Mouse (Mus musculus): ENCODE data around the gene Mgat4a. TPM values are rescaled to one million over a fixed set of nuclear protein-coding genes. Genes with fewer than 3 reads are reported as not detected.

Mgat4a gene
- polyA plus RNA-seq, 1 experiment: 16.6 TPM

DNA sequence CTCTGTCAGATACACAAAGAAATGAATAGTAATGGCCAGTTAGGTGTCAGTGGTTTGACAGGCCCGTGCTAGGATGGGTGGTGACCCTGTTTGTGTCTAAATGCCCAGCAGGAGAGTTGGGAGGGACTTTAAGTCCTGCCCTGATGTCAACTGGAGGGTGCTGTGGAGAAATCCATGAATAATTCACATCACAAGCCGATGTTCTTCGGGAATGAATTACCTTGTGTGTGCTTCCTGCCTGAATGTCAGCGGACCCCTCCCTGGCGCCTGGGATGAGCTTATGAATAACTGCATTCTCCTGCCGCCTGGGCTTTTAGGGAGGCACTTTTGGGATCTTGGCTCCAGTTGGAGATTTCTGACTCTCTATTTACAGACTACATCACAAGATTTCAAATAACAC lies 24.6 kb upstream of the Mgat4a start:
- no peaks in the 10 kb centered on the region for H3K4me1 ChIP-seq (ENCODE audit: control insufficient read depth, insufficient read depth, low read length)
- TF ChIP-seq POLR2A (IDR thresholded peaks at IDR 0.05; ENCODE audit: extremely low read depth, insufficient read depth, low read length) (no peak), CTCF (IDR thresholded peaks at IDR 0.05; ENCODE audit: extremely low read depth, insufficient read depth, low read length) (no peak)

DNA sequence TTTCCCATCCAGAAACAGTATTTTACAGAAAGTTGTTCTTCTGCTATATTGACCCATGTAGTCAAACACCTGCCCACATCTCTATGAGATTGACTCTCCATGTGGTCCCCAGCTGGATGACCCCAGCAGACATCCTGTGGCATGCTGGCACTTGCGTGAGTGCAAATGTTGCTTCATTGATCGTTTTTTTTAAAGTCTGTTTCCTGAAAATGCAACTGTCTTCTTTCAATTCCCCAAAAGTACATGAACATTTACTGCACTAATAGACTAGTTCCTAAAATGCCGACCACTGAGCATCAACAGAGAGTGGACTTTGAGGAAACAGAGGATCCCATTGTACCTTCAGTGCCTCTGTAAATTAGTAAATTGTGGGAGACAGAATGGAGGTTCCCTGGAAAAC lies 21.1 kb upstream of the Mgat4a start:
- H3K4me1 ChIP-seq (ENCODE audit: control insufficient read depth, insufficient read depth, low read length): no peaks in the 10 kb centered on the region
- TF ChIP-seq CTCF (IDR thresholded peaks at IDR 0.05; ENCODE audit: extremely low read depth, insufficient read depth, low read length): no peak
- TF ChIP-seq POLR2A (IDR thresholded peaks at IDR 0.05; ENCODE audit: extremely low read depth, insufficient read depth, low read length): no peak
- no peak overlapping the region for H3K4me3 ChIP-seq (ENCODE audit: insufficient read depth, low read length)
- no peak overlapping the region for H3K27ac ChIP-seq (ENCODE audit: insufficient read depth, low read length)

More for the DNA sequence above, 24.6 kb upstream of the Mgat4a start:
- H3K27ac ChIP-seq (ENCODE audit: insufficient read depth, low read length): no peak overlapping the region
- H3K4me3 ChIP-seq (ENCODE audit: insufficient read depth, low read length): no peak overlapping the region

- H3K27ac ChIP-seq (ENCODE audit: insufficient read depth, low read length): no peak overlapping the region
- no peak overlapping the region for H3K4me3 ChIP-seq (ENCODE audit: insufficient read depth, low read length)
- TF ChIP-seq POLR2A (IDR thresholded peaks at IDR 0.05; ENCODE audit: extremely low read depth, insufficient read depth, low read length) (no peak), CTCF (IDR thresholded peaks at IDR 0.05; ENCODE audit: extremely low read depth, insufficient read depth, low read length) (no peak)
- no peaks in the 10 kb centered on the region for H3K4me1 ChIP-seq (ENCODE audit: control insufficient read depth, insufficient read depth, low read length)
These were observed 19.5 kb upstream of the Mgat4a start for GRCm38 (mm10) chr1:37560356-37560755.

DNA sequence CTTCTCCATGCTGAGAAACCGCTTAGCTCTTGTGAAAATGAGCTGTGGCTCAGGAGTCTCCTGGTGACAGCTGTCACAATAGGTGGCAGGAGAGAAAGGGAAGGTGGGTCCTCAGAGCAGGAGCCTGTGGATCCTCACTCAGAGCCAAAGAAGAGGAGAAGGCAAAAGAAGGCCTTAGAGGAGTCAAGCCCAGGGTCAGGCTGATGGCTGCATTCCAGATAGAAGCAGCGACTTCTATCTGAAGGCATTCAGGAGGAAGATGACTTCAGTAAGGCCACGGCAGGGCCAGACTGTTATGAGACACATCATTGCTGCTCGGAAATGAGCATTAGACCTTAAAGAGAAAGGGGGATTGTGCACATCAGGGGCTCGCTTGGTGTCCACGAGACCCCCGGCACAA lies 11.2 kb upstream of the Mgat4a start:
- TF ChIP-seq POLR2A (IDR thresholded peaks at IDR 0.05; ENCODE audit: extremely low read depth, insufficient read depth, low read length): no peak
- no peak for TF ChIP-seq CTCF (IDR thresholded peaks at IDR 0.05; ENCODE audit: extremely low read depth, insufficient read depth, low read length)
- no peaks in the 10 kb centered on the region for H3K4me1 ChIP-seq (ENCODE audit: control insufficient read depth, insufficient read depth, low read length)
- no peak overlapping the region for H3K4me3 ChIP-seq (ENCODE audit: insufficient read depth, low read length)
- no peak overlapping the region for H3K27ac ChIP-seq (ENCODE audit: insufficient read depth, low read length)

DNA sequence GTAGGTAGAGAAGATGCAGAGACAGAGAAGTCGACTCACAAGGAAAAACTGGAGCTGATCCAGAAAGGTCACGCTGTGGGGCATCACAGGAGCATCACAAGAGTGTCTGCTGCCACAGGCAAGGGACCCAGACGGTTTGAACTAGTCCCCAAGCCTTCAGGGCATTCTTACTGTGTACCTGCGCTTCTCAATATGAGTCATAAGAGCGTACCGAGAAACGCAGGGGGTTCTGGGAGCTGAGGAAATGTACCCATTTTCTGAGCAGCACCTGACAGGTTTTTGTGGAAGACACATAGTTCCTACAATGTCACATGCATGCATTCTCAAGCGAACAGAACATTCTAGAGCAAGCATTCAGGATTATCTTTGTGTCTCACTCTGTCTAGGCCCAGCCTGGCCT lies 8.7 kb upstream of the Mgat4a start:
- TF ChIP-seq CTCF (IDR thresholded peaks at IDR 0.05; ENCODE audit: extremely low read depth, insufficient read depth, low read length) (no peak), POLR2A (IDR thresholded peaks at IDR 0.05; ENCODE audit: extremely low read depth, insufficient read depth, low read length) (no peak)
- H3K27ac ChIP-seq (ENCODE audit: insufficient read depth, low read length): no peak overlapping the region
- H3K4me3 ChIP-seq (ENCODE audit: insufficient read depth, low read length): no peak overlapping the region
- H3K4me1 ChIP-seq (ENCODE audit: control insufficient read depth, insufficient read depth, low read length): no peaks in the 10 kb centered on the region

- no peak overlapping the region for H3K4me3 ChIP-seq (ENCODE audit: insufficient read depth, low read length)
- no peak overlapping the region for H3K27ac ChIP-seq (ENCODE audit: insufficient read depth, low read length)
- no peaks in the 10 kb centered on the region for H3K4me1 ChIP-seq (ENCODE audit: control insufficient read depth, insufficient read depth, low read length)
- no peak for TF ChIP-seq POLR2A (IDR thresholded peaks at IDR 0.05; ENCODE audit: extremely low read depth, insufficient read depth, low read length)
- no peak for TF ChIP-seq CTCF (IDR thresholded peaks at IDR 0.05; ENCODE audit: extremely low read depth, insufficient read depth, low read length)
These were observed 5.7 kb upstream of the Mgat4a start for GRCm38 (mm10) chr1:37546398-37547051.

DNA sequence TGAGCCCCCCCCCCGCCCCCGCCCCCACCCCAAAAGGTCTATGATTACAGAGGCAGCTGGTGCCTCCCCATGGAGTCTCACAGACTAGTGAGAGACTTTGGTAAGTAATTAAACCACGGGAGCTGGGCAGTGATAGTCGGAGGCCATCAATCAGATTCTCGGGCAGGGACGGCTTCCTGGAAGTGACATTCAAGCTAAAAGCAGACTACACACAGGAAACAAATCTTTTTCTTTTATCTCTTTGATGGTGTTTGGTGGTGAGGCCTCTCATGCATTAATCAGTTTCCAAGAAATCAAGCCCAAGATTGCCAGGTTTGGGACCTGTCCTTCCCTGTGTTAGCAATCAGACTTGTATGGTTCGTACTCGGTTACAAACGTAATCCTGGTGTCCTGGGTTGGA lies 3.4 kb upstream of the Mgat4a start:
- peaks cover 1% of the 10 kb centered on the region; the same call in 1 of the 2 replicates for H3K4me1 ChIP-seq (ENCODE audit: control insufficient read depth, insufficient read depth, low read length)
- H3K27ac ChIP-seq (ENCODE audit: insufficient read depth, low read length): no peak overlapping the region
- no peak overlapping the region for H3K4me3 ChIP-seq (ENCODE audit: insufficient read depth, low read length)
- TF ChIP-seq POLR2A (IDR thresholded peaks at IDR 0.05; ENCODE audit: extremely low read depth, insufficient read depth, low read length) (no peak), CTCF (IDR thresholded peaks at IDR 0.05; ENCODE audit: extremely low read depth, insufficient read depth, low read length) (no peak)

GRCm38 (mm10) chr1:37543057-37543456 lies 2.2 kb upstream of the Mgat4a start:
- Histone ChIP-seq H3K4me3 (ENCODE audit: insufficient read depth, low read length) (no peak overlapping the region), H3K27ac (ENCODE audit: insufficient read depth, low read length) (no peak overlapping the region), H3K4me1 (ENCODE audit: control insufficient read depth, insufficient read depth, low read length) (peaks cover 1% of the 10 kb centered on the region; the same call in 1 of the 2 replicates)
- TF ChIP-seq CTCF (IDR thresholded peaks at IDR 0.05; ENCODE audit: extremely low read depth, insufficient read depth, low read length) (no peak), POLR2A (IDR thresholded peaks at IDR 0.05; ENCODE audit: extremely low read depth, insufficient read depth, low read length) (no peak)

- no peak for TF ChIP-seq CTCF (IDR thresholded peaks at IDR 0.05; ENCODE audit: extremely low read depth, insufficient read depth, low read length)
- Histone ChIP-seq H3K4me3 (ENCODE audit: insufficient read depth, low read length) (peak overlapping the region; percentile 74), H3K27ac (ENCODE audit: insufficient read depth, low read length) (no peak overlapping the region), H3K4me1 (ENCODE audit: control insufficient read depth, insufficient read depth, low read length) (peaks cover 1% of the 10 kb centered on the region; the same call in 1 of the 2 replicates)
These were observed 627 bp downstream of the Mgat4a start for GRCm38 (mm10) chr1:37539968-37540809.
